Mouse (Mus musculus) embryonic facial prominence, embryonic 13.5 days (tissue): ENCODE results near the gene Cic. TPM values are rescaled to one million over a fixed set of nuclear protein-coding genes. Genes with fewer than 3 reads are reported as not detected.

Source experiments
- ATAC-seq: fragments of 200-750 bp; cut with Nextera tagmentation; 2 replicates; pipeline ENCODE4 v1.8.0; 2017; ENCODE audit warnings: low read depth; ENCODE audit not compliant: insufficient number of reproducible peaks, insufficient read depth, low FRiP score, low TSS enrichment
- H3K27ac ChIP-seq: fragments of 300-500 bp; sonication (generic); 2 replicates; pipeline ENCODE4 v1.5.1; 2015; ENCODE audit warnings: moderate library complexity, mild to moderate bottlenecking, inconsistent platforms
- H3K27me3 ChIP-seq: fragments of 300-500 bp; sonication (generic); 2 replicates; pipeline ENCODE4 v1.6.1; 2015; ENCODE audit warnings: mild to moderate bottlenecking, inconsistent platforms
- H3K36me3 ChIP-seq: fragments of 300-500 bp; sonication (generic); 2 replicates; pipeline ENCODE4 v1.6.1; 2015; ENCODE audit warnings: mild to moderate bottlenecking, inconsistent platforms
- H3K4me1 ChIP-seq: fragments of 300-500 bp; sonication (generic); 2 replicates; pipeline ENCODE4 v1.6.1; 2015; ENCODE audit warnings: inconsistent platforms
- H3K4me2 ChIP-seq: fragments of 300-500 bp; sonication (generic); 2 replicates; pipeline ENCODE4 v1.6.1; 2015; ENCODE audit warnings: moderate library complexity, mild to moderate bottlenecking, inconsistent platforms
- H3K4me3 ChIP-seq: fragments of 300-500 bp; sonication (generic); 2 replicates; pipeline ENCODE4 v1.5.1; 2015; ENCODE audit warnings: mild to moderate bottlenecking, inconsistent platforms
- H3K9ac ChIP-seq: fragments of 300-500 bp; sonication (generic); 2 replicates; pipeline ENCODE4 v1.6.1; 2015; ENCODE audit warnings: mild to moderate bottlenecking, inconsistent platforms
- H3K9me3 ChIP-seq: fragments of 300-500 bp; sonication (generic); 2 replicates; pipeline ENCODE4 v1.6.1; 2016; ENCODE audit warnings: inconsistent platforms
- WGBS: fragments of 180-500 bp; shearing (Covaris S2); methylation state at CpG from one replicate; pipeline ENCODE4 v1.1.7; 2015; ENCODE audit warnings: mixed read lengths; 5-methylcytosine and 5-hydroxymethylcytosine counted together
- polyA plus RNA-seq: library from polyadenylated mRNA; unstranded; fragments of >200 nt; fragmentation: Nextera tagmentation; extraction: Ambion mirVana; gene quantifications from 2 replicates; pipeline ENCODE4 v1.2.1, GENCODE M21; 2015

The Cic gene
- polyA plus RNA-seq, 1 experiment from 2014 or later = 46.2 TPM

DNA sequence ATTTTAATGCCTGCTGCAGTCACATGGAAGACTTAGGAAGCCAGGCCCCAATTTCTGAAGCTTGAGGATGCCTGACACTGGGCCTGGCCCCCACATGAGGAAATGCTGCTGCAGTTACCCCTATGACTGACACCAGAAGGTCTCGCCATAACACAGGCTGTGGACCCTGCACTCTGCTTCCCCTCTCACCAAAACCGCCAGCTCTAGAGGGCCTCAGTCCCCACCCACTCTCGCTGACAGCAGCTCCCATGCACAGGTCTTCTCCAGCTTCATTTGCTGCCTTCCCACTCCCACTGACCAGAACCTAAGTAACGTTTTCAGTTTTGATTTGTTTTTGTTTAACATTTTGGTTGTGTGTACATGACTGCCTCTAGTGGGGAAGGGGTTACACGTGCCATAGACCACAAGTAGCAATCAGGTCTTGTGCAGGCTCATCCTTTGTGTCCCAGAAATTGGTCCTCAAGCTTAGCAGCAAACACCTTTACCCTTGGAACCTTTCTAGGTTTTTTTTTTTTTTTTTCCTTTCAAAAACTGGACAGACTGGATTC, 35.3 kb upstream of the Cic start:
- Histone ChIP-seq H3K9me3 (no peaks in the 10 kb centered on the region), H3K4me3 (no peak overlapping the region), H3K36me3 (peaks cover 85% of the 10 kb centered on the region), H3K27ac (no peak overlapping the region), H3K9ac (no peak overlapping the region), H3K4me1 (peaks cover 22% of the 10 kb centered on the region), H3K4me2 (no peak overlapping the region), H3K27me3 (no peaks in the 10 kb centered on the region)
- 57% methylated on average over 5 of the region's 5 CpGs for WGBS
- no peak for ATAC-seq

DNA sequence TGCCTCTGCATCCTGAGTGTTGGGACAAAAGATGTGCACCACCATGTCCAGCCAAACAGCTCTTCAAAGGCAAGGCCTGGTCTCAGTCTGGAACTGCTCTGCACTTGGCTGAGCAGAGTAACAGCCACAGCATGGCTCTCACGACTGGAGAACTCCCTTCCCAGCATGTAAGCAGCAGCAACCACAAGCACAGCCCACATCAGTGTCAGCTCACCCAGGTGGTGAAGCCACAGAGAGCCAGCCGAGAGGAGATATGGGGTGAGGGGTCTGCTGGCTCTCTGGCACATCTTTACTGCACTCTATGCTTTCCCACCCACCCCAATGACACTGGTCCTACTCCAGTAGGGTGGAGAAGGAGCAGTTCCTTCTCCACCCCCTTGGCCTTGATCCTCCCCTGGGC, 34.4 kb upstream of the Cic start:
- peaks cover 22% of the 10 kb centered on the region for H3K4me1 ChIP-seq
- no peak overlapping the region for H3K9ac ChIP-seq
- H3K4me2 ChIP-seq = no peak overlapping the region
- H3K36me3 ChIP-seq = peaks cover 76% of the 10 kb centered on the region
- no peak overlapping the region for H3K4me3 ChIP-seq
- no peak overlapping the region for H3K27ac ChIP-seq
- H3K9me3 ChIP-seq = no peaks in the 10 kb centered on the region
- 79% methylated on average over 2 of the region's 2 CpGs for WGBS
- H3K27me3 ChIP-seq = no peaks in the 10 kb centered on the region
- no peak for ATAC-seq

DNA sequence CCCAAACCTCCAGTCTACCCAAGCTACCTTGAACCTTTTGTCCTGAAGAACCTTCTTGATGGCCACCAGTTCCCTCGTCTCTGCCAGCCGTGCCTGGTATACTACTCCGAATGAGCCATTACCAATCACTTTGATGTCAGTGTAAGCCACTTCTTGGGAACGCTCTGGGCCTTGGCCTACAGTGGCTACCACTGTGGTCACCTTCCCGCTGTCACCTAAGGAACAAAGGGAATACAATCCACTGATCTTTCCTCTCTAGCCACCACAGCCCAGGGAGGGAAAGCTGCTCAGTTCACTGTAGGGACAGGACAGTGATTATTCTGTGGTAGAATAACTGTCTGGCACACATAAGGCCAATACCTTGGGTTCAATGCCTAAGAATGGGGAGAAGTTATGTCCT, 32.0 kb upstream of the Cic start:
- Histone ChIP-seq H3K36me3 (peaks cover 53% of the 10 kb centered on the region), H3K4me2 (0 out of 2 replicates have a peak overlapping the region, but pooled peaks have one; percentile 73)

DNA sequence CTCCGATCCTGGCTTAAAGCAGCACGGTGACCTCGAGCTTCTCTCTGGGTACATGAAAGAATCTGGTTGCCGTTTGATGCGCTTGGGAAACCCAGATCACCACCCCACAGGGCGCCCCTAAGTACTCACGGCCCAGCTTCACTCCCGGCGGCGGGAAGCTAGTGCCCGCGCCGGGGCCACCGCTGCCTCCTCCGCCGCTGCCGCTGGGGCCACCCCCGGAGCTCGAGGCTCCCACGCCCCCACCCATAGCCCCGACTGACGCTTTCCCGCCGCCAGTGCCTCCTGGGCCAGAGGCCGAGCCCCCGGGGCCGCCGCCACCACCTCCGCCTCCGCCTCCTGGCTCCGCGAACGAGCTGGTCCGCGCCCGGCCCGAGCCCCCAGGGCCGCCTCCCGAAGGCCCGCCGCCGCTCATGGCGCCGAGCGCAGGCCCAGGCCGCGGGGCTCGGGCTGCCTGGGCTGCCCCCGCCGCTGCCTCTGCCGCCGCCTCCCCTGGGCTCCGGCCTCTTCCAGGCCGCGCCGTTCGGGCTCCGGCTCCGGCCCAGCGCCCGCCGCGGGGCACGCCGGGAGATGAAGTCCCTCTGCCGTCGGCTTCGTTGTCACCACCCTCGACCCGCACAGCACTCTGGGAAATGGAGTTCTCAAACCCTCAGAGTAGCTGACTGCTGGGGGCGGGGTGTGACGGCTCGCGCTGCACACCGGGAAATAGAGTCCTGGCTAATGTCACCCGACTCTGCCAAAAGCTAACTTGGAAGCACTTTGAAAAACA, 30.1 kb upstream of the Cic start, which contains the start of gene Gsk3a:
Gsk3a (minus strand) TSS at position 603 of the 766 bp plus-strand sequence.
- Histone ChIP-seq H3K4me2 (peak within 1 kb of the TSS; percentile 73), H3K27ac (peak within 1 kb of the TSS; percentile 84), H3K36me3 (peaks cover 52% of the 10 kb centered on the region), H3K4me1 (peaks cover 42% of the 10 kb centered on the region), H3K27me3 (no peaks in the 10 kb centered on the region), H3K4me3 (peak within 1 kb of the TSS; percentile 92), H3K9ac (peak within 1 kb of the TSS; percentile 99), H3K9me3 (no peaks in the 10 kb centered on the region)
- ATAC-seq = peak; percentile 84
- under 1% methylated on average over 76 of the region's 76 CpGs for WGBS

More for the DNA sequence above, 32.0 kb upstream of the Cic start:
- peak overlapping the region; percentile 99 for H3K9ac ChIP-seq
- H3K27me3 ChIP-seq = no peaks in the 10 kb centered on the region
- peaks cover 37% of the 10 kb centered on the region for H3K4me1 ChIP-seq
- H3K9me3 ChIP-seq = no peaks in the 10 kb centered on the region
- no peak overlapping the region for H3K27ac ChIP-seq
- no peak overlapping the region for H3K4me3 ChIP-seq
- 93% methylated on average over 5 of the region's 5 CpGs for WGBS
- ATAC-seq = no peak

DNA sequence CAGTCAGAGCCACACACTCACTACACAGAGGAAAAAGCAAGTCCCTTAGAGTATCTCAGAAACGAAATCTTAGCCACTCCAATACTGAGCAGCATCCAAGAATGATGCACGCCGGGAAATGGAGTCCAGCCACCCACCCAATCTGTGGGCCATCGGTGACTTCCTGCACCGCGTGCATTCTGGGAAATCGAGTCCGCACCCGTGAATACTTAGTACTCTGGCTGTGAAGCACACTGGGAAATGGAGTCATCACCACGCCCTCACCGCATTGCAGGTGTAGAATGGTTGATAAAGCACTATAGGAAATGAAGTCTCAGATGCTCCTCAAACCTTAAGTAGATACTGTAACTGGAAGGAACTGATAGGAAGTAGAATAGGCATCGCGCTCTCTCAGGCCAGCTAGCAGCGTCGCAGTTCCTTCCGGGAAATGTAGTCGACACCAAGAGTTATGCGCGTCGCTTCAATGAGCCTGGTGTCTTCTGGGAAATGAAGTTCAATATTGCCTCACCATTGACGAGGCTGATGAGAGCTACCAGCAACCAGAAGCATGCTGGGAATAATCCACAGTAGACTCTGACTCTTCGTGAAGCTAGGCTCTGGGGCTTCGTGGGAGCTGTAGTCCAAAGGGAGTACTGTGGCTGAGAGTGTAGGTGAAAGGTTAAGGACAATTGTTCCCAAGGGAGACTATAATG, 29.3 kb upstream of the Cic start:
- peak overlapping the region; percentile 84 for H3K27ac ChIP-seq
- H3K4me1 ChIP-seq = peaks cover 42% of the 10 kb centered on the region
- under 1% methylated on average over 23 of the region's 23 CpGs for WGBS

DNA sequence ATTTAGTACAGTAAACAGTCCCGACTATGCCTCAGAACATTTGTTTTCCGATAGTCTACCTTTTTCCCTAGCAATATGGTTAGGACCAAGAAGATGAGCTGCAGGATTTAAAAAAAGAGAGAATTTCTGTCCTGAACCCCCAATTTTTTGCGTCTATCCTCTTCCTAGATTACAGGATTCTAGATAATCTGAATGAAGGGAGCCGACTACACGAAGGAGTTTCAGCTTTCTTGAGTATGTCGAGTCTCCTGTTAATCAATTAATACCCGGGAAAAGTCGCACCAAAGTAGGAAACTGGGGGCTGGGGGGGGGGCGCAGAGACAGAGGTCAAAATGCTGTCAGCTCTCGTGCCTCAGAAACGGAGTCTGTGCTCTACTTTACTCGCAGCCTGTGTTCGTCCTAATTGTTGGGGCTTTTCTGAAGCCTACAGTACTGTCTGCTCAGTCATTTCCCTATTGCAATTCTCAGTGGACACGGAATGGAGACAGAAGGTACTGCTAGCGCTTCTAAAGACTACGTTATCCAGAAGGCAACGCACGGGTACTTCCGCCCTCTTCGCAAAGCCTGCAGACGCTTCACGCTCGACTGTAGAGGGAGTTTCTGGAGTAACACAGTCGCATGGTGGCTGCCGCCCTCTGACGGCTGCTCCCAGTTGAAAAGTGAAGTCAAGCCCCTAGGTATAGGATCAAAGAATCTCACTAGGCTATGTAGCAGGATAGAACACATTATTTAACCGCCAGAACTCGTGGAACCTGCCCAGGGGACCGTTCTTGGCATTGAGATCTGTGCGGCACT, 28.5 kb upstream of the Cic start:
- peak overlapping the region; percentile 92 for H3K4me3 ChIP-seq
- H3K4me1 ChIP-seq = peaks cover 42% of the 10 kb centered on the region
- H3K27ac ChIP-seq = peak overlapping the region; percentile 84
- ATAC-seq = peak; percentile 39; the same call in 1 of the 2 replicates
- no peaks in the 10 kb centered on the region for H3K27me3 ChIP-seq
- H3K9ac ChIP-seq = peak overlapping the region; percentile 99
- WGBS = 2% methylated on average over 30 of the region's 30 CpGs
- H3K36me3 ChIP-seq = peaks cover 50% of the 10 kb centered on the region
- H3K9me3 ChIP-seq = no peaks in the 10 kb centered on the region
- H3K4me2 ChIP-seq = peak overlapping the region; percentile 73

More for the DNA sequence above, 29.3 kb upstream of the Cic start:
- ATAC-seq = peak; percentile 90
- Histone ChIP-seq H3K4me2 (peak overlapping the region; percentile 73), H3K9ac (peak overlapping the region; percentile 99), H3K27me3 (no peaks in the 10 kb centered on the region), H3K4me3 (peak overlapping the region; percentile 92), H3K36me3 (peaks cover 52% of the 10 kb centered on the region), H3K9me3 (no peaks in the 10 kb centered on the region)

DNA sequence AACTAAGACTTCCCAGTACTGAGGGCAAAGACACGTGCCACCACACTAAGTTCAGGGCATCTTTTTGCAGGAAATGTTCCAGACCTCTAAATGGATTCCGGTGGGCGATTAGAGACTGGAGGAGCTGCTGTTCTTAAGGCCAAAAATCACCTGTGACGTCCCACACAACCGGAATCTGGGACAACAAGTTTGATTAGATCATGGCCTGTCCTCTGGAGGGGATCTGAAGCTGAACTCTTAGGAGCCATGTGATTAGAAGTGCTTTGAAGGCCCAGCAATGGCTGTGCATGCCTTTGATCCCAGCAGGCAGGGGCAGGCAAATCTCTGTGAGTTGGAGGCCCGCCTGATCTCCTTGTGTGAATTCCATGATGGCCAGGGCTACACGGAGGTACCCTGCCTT, 26.9 kb upstream of the Cic start:
- no peaks in the 10 kb centered on the region for H3K27me3 ChIP-seq
- peaks cover 50% of the 10 kb centered on the region for H3K36me3 ChIP-seq
- WGBS = 62% methylated on average over 7 of the region's 7 CpGs
- peaks cover 50% of the 10 kb centered on the region for H3K4me1 ChIP-seq
- H3K9ac ChIP-seq = no peak overlapping the region
- no peak for ATAC-seq
- H3K4me2 ChIP-seq = no peak overlapping the region
- H3K4me3 ChIP-seq = no peak overlapping the region
- H3K9me3 ChIP-seq = no peaks in the 10 kb centered on the region
- H3K27ac ChIP-seq = peak overlapping the region; percentile 28; the same call in 1 of the 2 replicates

DNA sequence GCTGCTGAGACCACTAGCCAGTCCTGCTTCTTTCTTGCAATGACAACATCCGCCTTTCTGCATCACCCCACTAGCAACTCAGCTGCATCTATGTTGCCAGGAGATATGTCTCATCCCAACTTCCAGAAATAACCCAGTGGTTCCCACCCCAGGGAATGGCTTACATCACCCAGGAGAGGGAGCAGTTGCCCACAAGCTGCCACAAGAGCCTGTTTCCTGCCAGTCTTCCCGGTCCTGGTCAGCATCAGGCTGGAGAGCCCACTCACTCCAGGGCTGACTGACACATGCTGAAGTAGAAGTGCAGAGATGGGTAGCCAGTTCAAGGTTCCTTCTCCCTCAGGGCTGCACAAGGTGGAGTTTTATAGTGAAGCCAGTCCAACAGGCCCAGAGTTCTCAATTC, 26.4 kb upstream of the Cic start:
- Histone ChIP-seq H3K27me3 (no peaks in the 10 kb centered on the region), H3K9ac (peak overlapping the region; percentile 49; the same call in 1 of the 2 replicates), H3K9me3 (no peaks in the 10 kb centered on the region), H3K36me3 (peaks cover 52% of the 10 kb centered on the region), H3K4me3 (no peak overlapping the region), H3K27ac (peak overlapping the region; percentile 64), H3K4me1 (peaks cover 50% of the 10 kb centered on the region), H3K4me2 (no peak overlapping the region)
- 40% methylated on average over 2 of the region's 2 CpGs for WGBS
- ATAC-seq = no peak

DNA sequence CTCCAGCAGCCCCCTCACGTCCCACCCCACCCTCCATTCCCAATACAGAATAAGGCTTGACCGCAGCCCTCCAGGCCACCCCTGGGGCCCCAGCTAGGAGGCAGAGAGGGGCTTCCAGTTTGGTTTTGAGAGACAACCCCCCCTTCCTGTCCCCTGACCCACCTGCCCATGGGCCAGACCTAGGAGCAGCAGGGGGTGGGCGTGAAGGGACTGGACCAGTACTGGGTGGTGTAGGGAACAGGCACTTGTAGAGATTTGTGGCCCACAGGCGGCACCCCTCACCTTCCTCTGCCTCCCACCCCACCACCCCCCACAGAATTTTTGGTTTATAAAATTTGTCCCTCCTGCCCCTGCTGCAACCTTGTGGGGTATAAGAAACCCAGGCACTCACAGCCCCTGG, 24.1 kb upstream of the Cic start:
- no peak for ATAC-seq
- Histone ChIP-seq H3K27ac (0 out of 2 replicates have a peak overlapping the region, but pooled peaks have one; percentile 7), H3K9me3 (no peaks in the 10 kb centered on the region), H3K9ac (0 out of 2 replicates have a peak overlapping the region, but pooled peaks have one; percentile 21), H3K27me3 (no peaks in the 10 kb centered on the region), H3K4me1 (peaks cover 64% of the 10 kb centered on the region), H3K36me3 (peaks cover 54% of the 10 kb centered on the region), H3K4me3 (no peak overlapping the region), H3K4me2 (no peak overlapping the region)
- 95% methylated on average over 4 of the region's 4 CpGs for WGBS

DNA sequence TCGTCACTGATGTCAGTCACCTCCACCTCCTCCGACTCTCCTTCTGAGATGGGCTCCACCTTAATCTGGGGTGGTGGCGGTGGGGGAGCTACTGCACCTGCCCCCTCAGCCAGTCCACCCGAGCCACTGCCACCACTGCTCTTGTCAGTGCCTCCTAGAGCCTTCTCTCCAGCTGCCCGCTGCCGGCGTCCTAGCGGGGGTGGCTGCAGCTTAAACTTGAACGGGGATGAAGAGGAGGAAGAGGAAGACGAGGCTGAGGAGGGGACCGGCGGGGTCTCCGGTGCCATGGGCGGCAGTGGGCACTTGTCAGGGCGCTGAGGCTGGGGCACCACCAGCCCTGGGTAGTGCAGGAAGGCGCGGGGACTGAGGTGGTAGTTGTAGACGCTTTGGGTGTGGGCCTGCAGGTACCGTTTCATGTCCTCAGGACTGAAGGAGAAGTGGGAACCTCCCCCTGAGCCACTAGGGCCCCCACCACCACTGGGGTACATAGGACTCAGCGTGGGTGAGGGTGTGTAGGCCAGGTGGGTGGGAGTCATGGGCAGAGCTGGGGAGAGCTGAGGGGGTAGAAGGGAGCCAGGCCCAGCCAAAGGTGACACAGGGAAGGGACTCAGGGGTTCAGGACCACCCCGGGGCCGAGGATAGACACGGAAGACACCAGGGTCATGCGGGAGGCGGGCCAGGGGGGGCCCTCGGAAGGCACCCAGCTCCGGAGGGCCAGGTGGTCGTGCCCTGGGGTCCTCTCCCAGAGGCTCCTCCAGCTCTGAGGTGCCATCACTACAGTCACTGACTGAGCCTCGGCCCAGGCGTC, 22.7 kb upstream of the Cic start:
- peak overlapping the region; percentile 27; the same call in 1 of the 2 replicates for H3K9ac ChIP-seq
- peaks cover 53% of the 10 kb centered on the region for H3K4me1 ChIP-seq
- H3K27ac ChIP-seq = peak overlapping the region; percentile 99; the same call in 1 of the 2 replicates
- H3K9me3 ChIP-seq = no peaks in the 10 kb centered on the region
- no peak overlapping the region for H3K4me2 ChIP-seq
- no peak for ATAC-seq
- H3K4me3 ChIP-seq = no peak overlapping the region; the same call in 1 of the 2 replicates
- WGBS = 89% methylated on average over 30 of the region's 30 CpGs
- no peaks in the 10 kb centered on the region for H3K27me3 ChIP-seq
- H3K36me3 ChIP-seq = peaks cover 54% of the 10 kb centered on the region
